Mouse (Mus musculus) E14TG2a.4 (cell line): Measurements from ENCODE around the gene Tap1.
"Not testable (repeated sequence)": the region's sequence is repeated elsewhere in the genome, so short reads cannot be mapped to it uniquely, and the experiment has no call there.

Experiments
- CTCF ChIP-seq: conservative IDR thresholded peaks from 2 replicates; pipeline ENCODE4 v1.5.1; 2014; ENCODE audit warnings: low read length
- NANOG ChIP-seq: IDR thresholded peaks from 2 replicates; pipeline ENCODE4 v1.6.1; 2014; ENCODE audit warnings: borderline replicate concordance, low read length, mixed read lengths
- POU5F1 ChIP-seq: IDR thresholded peaks from 2 replicates; pipeline ENCODE4 v1.6.1; 2014; ENCODE audit warnings: low read length, borderline replicate concordance

DNA sequence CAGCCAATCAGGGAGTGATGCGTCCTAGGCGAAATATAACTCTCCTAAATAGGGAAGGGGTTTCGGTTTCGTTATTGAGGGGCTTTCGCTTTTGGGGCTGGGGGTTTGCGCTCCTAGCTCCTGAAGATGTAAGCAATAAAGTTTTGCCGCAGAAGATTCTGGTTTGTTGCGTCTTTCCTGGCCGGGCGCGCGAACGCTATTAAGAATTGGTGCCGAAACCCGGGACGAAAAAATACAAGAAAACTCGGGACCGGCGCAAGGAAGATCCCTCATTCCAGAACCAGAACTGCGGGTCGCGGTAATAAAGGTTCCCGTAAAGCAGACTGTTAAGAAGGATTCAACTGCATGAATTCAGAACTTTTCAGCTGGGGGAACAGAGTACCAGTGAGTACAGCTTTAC is 38.6 kb downstream of the Tap1 start:
- TF ChIP-seq NANOG, CTCF, POU5F1: not testable (repeated sequence)
